Mouse (Mus musculus): ENCODE data around the gene Wbp1l. TPM values are rescaled to one million over a fixed set of nuclear protein-coding genes. Genes with fewer than 3 reads are reported as not detected.

Wbp1l gene
- polyA plus RNA-seq, 1 experiment from 2014 or later = 40.7 TPM

DNA sequence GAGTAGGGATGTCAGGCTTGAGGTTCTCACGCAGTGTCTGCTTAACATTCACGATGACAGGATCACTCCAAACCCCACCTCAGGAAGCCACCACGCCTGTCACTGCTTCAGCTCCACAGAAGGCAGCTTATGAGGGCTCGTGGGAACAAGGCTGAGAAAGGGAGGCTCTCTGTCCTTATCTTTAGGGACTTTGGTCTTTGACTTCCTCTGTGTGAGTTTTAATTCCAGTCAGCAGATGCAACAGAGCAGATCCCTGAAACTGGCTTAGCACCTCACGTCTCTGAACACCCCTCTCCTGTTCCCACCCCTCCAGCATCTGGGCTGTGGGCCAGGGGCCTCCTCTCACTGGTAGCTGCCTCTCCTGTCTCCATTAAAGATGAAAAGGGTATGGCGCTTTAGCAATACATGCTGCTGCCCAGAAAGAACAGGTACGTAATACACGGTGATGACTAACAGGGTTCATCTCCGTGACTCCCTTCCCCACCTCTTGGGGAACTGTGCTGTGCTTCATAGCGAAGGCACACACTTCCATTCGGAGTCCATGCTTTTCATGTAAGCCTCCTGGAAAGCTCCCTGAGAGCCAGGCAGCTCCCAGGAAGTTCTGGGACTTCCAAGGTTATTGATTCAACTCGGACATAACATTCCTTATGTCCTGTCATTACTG, 81.0 kb downstream of the Wbp1l start:
- no peaks in the 10 kb centered on the region for H3K36me3 ChIP-seq (ENCODE audit: control insufficient read depth, insufficient read depth, low read length)
- no peak overlapping the region for H3K4me2 ChIP-seq
- H3K4me3 ChIP-seq (ENCODE audit: low read depth, low read length) = no peak overlapping the region
- DNase-seq (ENCODE audit: low spot score) (no peak), ATAC-seq (replicated peaks; ENCODE audit: low FRiP score) (no peak)
- 48% methylated on average over 12 of the region's 12 CpGs for WGBS
- 0 out of 2 replicates have a peak, but pooled peaks cover 6% of the 10 kb centered on the region for H3K4me1 ChIP-seq (replicated peaks; ENCODE audit: control insufficient read depth, insufficient read depth, low read length)
- no peaks in the 10 kb centered on the region for H3K27me3 ChIP-seq (replicated peaks; ENCODE audit: control insufficient read depth, insufficient read depth, low read length)
- no peak overlapping the region for H3K27ac ChIP-seq (ENCODE audit: low read depth, low read length)
- no peak overlapping the region for H3K9ac ChIP-seq (ENCODE audit: low read depth, low read length)
- no peaks in the 10 kb centered on the region for H3K9me3 ChIP-seq (ENCODE audit: control insufficient read depth, low read length)

DNA sequence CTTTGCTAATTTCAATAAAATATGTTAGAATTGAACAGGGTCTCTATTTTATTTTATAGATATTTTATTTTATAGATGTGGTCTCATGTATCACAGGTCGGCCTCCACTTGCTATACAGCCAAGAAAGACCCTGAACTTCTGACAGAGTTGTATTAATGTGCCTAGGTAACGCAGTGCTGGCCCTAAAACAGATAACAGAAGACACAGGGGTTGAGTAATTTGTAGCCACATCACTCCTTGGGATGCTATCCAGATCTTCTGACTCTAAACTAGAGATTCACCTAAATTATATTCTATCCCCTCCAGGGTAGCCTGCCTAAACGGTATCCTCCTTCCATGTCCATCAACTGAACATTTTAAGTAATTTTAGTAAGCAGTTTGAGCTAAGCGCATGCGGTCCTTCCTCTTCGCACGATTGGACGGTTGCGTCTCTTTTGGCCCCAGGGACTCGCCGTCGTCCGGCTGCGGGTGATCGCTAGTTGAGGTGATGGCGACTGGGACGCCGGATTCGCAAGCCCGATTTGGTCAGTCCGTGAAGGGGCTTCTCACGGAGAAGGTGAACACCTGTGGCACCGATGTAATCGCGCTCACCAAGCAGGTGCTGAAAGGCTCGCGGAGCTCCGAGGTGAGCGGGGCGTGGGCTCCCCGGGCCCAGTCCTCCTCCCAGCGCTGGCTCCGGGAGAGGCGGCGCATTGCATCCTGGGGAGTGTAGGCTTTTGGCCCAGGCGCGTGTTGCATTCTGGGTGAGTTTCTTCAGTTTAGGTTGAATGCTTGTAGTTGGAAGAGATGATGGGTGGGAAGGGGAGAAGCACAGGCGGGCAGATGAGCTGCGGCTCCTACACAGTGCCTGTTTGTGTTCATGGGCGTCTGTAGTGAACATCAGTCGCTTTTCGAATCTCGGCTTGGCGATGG, 90.8 kb downstream of the Wbp1l start, which contains the start of gene Borcs7:
TSS of gene Borcs7 (plus strand) at position 447 of the 913 bp plus-strand sequence.
- WGBS = 2% methylated on average over 44 of the region's 44 CpGs
- Histone ChIP-seq H3K9ac (ENCODE audit: low read depth, low read length) (peak within 1 kb of the TSS; percentile 77), H3K27me3 (replicated peaks; ENCODE audit: control insufficient read depth, insufficient read depth, low read length) (no peaks in the 10 kb centered on the region), H3K27ac (ENCODE audit: low read depth, low read length) (peak within 1 kb of the TSS; percentile 64; the same call in 1 of the 2 replicates), H3K4me2 (peak within 1 kb of the TSS; percentile 76), H3K4me3 (ENCODE audit: low read depth, low read length) (peak within 1 kb of the TSS; percentile 70), H3K9me3 (ENCODE audit: control insufficient read depth, low read length) (no peaks in the 10 kb centered on the region), H3K4me1 (replicated peaks; ENCODE audit: control insufficient read depth, insufficient read depth, low read length) (peaks cover 7% of the 10 kb centered on the region; the same call in 1 of the 2 replicates), H3K36me3 (ENCODE audit: control insufficient read depth, insufficient read depth, low read length) (no peaks in the 10 kb centered on the region)
- peak; percentile 90 for DNase-seq (ENCODE audit: low spot score)
- peak; percentile 93 for ATAC-seq (replicated peaks; ENCODE audit: low FRiP score)

DNA sequence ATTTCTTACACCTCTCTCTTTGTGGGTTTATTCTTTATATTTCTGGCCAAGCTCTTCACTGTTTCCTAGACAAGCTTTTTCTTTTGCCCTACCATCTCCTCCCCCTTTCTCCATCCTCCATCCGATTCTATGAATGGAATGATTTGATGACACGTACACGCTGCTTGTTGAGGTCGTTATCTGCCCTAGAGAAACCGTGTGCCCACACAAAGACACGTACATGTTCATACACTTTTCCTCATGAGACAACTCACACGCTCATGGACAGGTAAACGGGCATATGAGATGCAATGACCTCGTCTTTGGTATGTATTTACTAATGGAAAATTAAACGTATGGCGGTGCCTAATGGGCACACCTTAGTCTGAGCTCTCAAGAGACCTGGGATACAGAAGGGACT, 91.5 kb downstream of the Wbp1l start:
- no peaks in the 10 kb centered on the region for H3K9me3 ChIP-seq (ENCODE audit: control insufficient read depth, low read length)

DNA sequence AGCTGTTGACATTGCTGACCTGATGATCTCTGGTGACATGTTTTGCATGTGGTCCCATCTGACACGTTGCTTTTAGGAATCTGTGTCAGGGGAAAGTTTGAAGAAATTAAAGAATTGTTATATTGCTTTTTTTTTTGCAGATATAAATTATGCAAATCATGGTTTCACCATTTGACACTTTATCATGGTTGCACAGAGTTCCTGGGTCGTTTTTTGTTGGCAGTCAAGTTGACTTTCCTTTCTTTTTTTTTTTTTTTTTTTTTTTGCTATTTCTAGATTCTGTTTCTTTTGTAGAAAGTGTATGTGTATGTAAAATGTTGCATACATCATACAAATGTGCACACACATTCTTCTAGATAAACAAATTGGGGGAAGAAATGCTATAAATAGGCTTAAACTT, 92.2 kb downstream of the Wbp1l start:
- 69% methylated on average over 2 of the region's 2 CpGs for WGBS
- H3K9me3 ChIP-seq (ENCODE audit: control insufficient read depth, low read length) = no peaks in the 10 kb centered on the region
- H3K4me2 ChIP-seq = no peak overlapping the region; the same call in 1 of the 2 replicates
- H3K4me1 ChIP-seq (replicated peaks; ENCODE audit: control insufficient read depth, insufficient read depth, low read length) = peaks cover 7% of the 10 kb centered on the region; the same call in 1 of the 2 replicates
- ATAC-seq (replicated peaks; ENCODE audit: low FRiP score) (no peak), DNase-seq (ENCODE audit: low spot score) (no peak)
- H3K4me3 ChIP-seq (ENCODE audit: low read depth, low read length) = no peak overlapping the region
- H3K9ac ChIP-seq (ENCODE audit: low read depth, low read length) = no peak overlapping the region
- H3K27ac ChIP-seq (ENCODE audit: low read depth, low read length) = no peak overlapping the region
- no peaks in the 10 kb centered on the region for H3K27me3 ChIP-seq (replicated peaks; ENCODE audit: control insufficient read depth, insufficient read depth, low read length)
- H3K36me3 ChIP-seq (ENCODE audit: control insufficient read depth, insufficient read depth, low read length) = no peaks in the 10 kb centered on the region

More for the DNA sequence above, 91.5 kb downstream of the Wbp1l start:
- Histone ChIP-seq H3K27ac (ENCODE audit: low read depth, low read length) (peak overlapping the region; percentile 32; the same call in 1 of the 2 replicates), H3K4me2 (peak overlapping the region; percentile 76), H3K9ac (ENCODE audit: low read depth, low read length) (peak overlapping the region; percentile 77), H3K4me3 (ENCODE audit: low read depth, low read length) (peak overlapping the region; percentile 70), H3K4me1 (replicated peaks; ENCODE audit: control insufficient read depth, insufficient read depth, low read length) (peaks cover 7% of the 10 kb centered on the region; the same call in 1 of the 2 replicates), H3K36me3 (ENCODE audit: control insufficient read depth, insufficient read depth, low read length) (no peaks in the 10 kb centered on the region), H3K27me3 (replicated peaks; ENCODE audit: control insufficient read depth, insufficient read depth, low read length) (no peaks in the 10 kb centered on the region)
- ATAC-seq (replicated peaks; ENCODE audit: low FRiP score) (no peak), DNase-seq (ENCODE audit: low spot score) (no peak)
- 69% methylated on average over 11 of the region's 11 CpGs for WGBS

DNA sequence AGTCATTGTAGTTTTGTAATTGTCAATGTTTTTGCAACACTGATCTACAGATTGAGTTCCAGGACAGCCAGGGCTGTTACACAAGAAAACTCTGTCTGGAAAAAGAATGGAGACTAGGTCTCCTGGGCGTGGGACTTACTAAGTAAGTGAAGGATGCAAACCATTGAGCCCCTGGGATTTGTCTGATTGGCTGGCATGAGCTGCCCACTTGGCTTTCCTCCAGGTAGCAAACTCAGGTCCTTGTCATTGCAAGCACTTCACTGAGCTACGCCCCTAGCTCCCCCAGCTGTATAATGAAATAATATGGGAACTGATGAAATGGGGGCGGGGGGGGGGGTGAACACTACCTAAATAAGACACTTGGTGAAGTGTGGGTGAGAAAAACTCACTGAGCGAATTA, 94.3 kb downstream of the Wbp1l start:
- ATAC-seq (replicated peaks; ENCODE audit: low FRiP score) = no peak
- H3K27me3 ChIP-seq (replicated peaks; ENCODE audit: control insufficient read depth, insufficient read depth, low read length) = no peaks in the 10 kb centered on the region
- H3K36me3 ChIP-seq (ENCODE audit: control insufficient read depth, insufficient read depth, low read length) = no peaks in the 10 kb centered on the region
- no peak for DNase-seq (ENCODE audit: low spot score)
- H3K4me1 ChIP-seq (replicated peaks; ENCODE audit: control insufficient read depth, insufficient read depth, low read length) = peaks cover 7% of the 10 kb centered on the region; the same call in 1 of the 2 replicates
- no peak overlapping the region for H3K4me3 ChIP-seq (ENCODE audit: low read depth, low read length)
- no peak overlapping the region for H3K9ac ChIP-seq (ENCODE audit: low read depth, low read length)
- WGBS = 85% methylated on average over 4 of the region's 4 CpGs
- H3K9me3 ChIP-seq (ENCODE audit: control insufficient read depth, low read length) = no peaks in the 10 kb centered on the region
- no peak overlapping the region for H3K4me2 ChIP-seq
- no peak overlapping the region for H3K27ac ChIP-seq (ENCODE audit: low read depth, low read length)

DNA sequence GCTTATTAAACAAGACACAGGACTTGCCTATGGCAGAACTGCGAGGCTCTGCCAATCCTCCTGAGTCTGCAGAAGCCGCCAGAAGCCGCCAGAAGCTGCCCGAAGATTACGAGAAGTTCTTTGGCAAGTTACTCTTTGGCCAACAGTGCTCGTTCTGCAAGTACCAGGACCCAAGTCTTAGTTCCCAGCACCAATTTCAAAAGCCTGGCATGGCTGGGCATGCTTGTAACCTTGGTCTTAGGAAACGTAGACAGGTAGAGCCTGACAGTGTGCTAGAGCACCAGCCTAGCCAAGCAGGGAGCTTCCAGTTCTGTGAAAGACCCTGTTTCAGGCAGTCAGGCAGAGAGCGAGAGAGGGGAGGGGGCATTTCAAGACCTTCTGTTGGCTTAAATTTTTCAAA, 97.6 kb downstream of the Wbp1l start:
- DNase-seq (ENCODE audit: low spot score) (no peak), ATAC-seq (replicated peaks; ENCODE audit: low FRiP score) (no peak)
- Histone ChIP-seq H3K4me1 (replicated peaks; ENCODE audit: control insufficient read depth, insufficient read depth, low read length) (no peaks in the 10 kb centered on the region; the same call in 1 of the 2 replicates), H3K27me3 (replicated peaks; ENCODE audit: control insufficient read depth, insufficient read depth, low read length) (no peaks in the 10 kb centered on the region), H3K27ac (ENCODE audit: low read depth, low read length) (no peak overlapping the region), H3K9me3 (ENCODE audit: control insufficient read depth, low read length) (no peaks in the 10 kb centered on the region), H3K9ac (ENCODE audit: low read depth, low read length) (no peak overlapping the region), H3K4me2 (no peak overlapping the region), H3K36me3 (ENCODE audit: control insufficient read depth, insufficient read depth, low read length) (no peaks in the 10 kb centered on the region), H3K4me3 (ENCODE audit: low read depth, low read length) (no peak overlapping the region)
- 89% methylated on average over 8 of the region's 8 CpGs for WGBS

DNA sequence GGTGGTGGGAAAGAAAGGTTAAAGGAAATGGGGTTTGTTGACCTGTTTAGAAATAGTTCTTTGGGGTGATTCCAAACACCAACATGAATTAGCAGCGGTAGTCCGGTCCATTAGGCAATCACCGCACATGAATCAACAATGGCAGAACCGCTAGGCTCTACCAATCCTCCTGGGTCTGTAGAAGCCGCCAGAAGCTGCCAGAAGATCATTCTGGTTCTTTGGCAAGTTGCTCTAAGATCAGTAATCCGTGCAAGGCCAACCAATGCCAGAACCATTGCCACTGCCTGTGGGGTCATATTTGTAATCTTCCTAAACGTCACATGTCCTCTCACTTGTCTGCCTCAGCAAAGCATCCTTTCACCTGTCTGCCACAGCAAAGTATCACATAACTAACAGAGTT, 98.1 kb downstream of the Wbp1l start:
- no peak for ATAC-seq (replicated peaks; ENCODE audit: low FRiP score)
- DNase-seq (ENCODE audit: low spot score) = no peak
- Histone ChIP-seq H3K36me3 (ENCODE audit: control insufficient read depth, insufficient read depth, low read length) (no peaks in the 10 kb centered on the region), H3K27me3 (replicated peaks; ENCODE audit: control insufficient read depth, insufficient read depth, low read length) (no peaks in the 10 kb centered on the region), H3K4me2 (no peak overlapping the region), H3K4me1 (replicated peaks; ENCODE audit: control insufficient read depth, insufficient read depth, low read length) (no peaks in the 10 kb centered on the region; the same call in 1 of the 2 replicates), H3K9ac (ENCODE audit: low read depth, low read length) (no peak overlapping the region), H3K4me3 (ENCODE audit: low read depth, low read length) (no peak overlapping the region), H3K9me3 (ENCODE audit: control insufficient read depth, low read length) (no peaks in the 10 kb centered on the region), H3K27ac (ENCODE audit: low read depth, low read length) (no peak overlapping the region)
- 95% methylated on average over 7 of the region's 7 CpGs for WGBS

DNA sequence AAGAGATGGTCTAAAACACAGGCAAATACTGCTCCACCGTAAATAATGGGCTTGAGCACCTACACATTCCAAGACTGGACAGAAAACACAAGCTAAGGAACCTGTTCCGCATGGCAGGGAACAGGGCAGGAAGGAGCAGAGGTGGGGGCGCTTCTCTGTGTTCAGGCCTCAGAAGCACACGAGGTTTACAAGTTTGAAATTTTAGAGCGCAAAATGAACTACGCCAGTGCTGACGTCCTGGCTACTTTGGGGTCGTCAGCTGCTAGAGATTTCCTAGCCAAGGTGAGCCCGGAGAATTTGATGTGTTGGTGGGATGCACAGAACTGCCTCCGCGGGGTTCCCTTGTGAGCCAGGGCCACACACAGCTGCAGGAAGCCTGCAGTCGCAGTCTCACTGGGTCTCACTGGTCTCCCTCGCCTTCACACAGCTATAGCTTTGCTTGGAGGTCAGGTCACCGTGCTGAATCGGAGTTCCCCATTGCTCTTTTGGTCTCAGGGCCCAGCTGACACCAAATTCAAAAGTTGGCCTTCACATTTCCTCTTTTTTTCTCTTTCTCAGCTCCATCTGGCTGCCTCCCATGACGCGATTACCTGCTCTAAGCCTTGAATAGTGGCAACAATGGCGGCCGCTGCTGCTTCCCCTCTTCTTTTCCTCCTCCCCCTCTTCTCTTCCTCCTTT, 99.1 kb downstream of the Wbp1l start:
- no peak for DNase-seq (ENCODE audit: low spot score)
- Histone ChIP-seq H3K4me3 (ENCODE audit: low read depth, low read length) (no peak overlapping the region), H3K27me3 (replicated peaks; ENCODE audit: control insufficient read depth, insufficient read depth, low read length) (no peaks in the 10 kb centered on the region), H3K4me2 (no peak overlapping the region; the same call in 1 of the 2 replicates), H3K27ac (ENCODE audit: low read depth, low read length) (no peak overlapping the region), H3K4me1 (replicated peaks; ENCODE audit: control insufficient read depth, insufficient read depth, low read length) (no peaks in the 10 kb centered on the region; the same call in 1 of the 2 replicates), H3K9ac (ENCODE audit: low read depth, low read length) (no peak overlapping the region), H3K36me3 (ENCODE audit: control insufficient read depth, insufficient read depth, low read length) (no peaks in the 10 kb centered on the region), H3K9me3 (ENCODE audit: control insufficient read depth, low read length) (no peaks in the 10 kb centered on the region)
- WGBS = 56% methylated on average over 19 of the region's 19 CpGs
- no peak for ATAC-seq (replicated peaks; ENCODE audit: low FRiP score)

All from liver, embryonic 11.5 days (tissue).